Mouse (Mus musculus): Measurements from ENCODE around the gene Abcg8.

DNA sequence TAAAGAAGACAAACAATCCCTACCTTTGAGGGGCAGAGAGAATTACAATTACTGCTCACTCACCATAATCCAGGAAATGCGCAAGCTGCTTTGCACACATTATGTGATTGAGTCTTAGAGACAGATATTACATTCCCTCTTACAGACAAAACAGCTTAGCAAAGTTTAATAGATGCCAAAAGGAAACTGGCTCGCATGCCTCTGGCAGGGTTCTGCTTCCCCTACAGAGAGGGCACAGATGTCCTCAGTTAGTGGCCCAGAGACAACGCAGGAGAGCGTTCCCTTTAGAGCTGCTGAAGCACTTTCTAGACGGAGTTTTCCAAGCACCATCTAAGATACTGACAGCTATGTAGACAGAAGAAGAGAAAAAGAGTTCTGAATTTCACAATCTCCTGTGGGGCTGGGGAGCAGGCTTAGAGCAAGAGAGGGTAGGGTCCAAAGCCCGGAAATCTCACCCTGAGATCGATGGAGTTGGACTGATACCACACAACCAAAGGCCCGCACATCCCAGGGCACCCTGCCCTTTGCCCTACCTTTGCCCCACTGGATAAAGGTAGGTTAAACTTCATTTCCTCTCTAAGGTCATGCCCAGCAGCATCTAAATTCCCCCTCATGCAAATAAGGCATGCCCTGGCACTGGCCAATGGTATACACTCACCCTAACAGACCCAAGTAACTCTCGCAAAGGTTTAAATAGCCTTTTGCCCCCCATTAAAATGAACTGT is 62.1 kb downstream of the Abcg8 start:
- TF ChIP-seq CTCF (IDR thresholded peaks at IDR 0.05; ENCODE audit: low read depth) (no peak), EP300 (IDR thresholded peaks at IDR 0.05; ENCODE audit: low read depth) (peak; percentile 84)
